Mouse (Mus musculus) CH12.LX (cell line): ENCODE measurements around the gene Coro7. TPM values are rescaled to one million over a fixed set of nuclear protein-coding genes. Genes with fewer than 3 reads are reported as not detected.

Experiments used
- DNase-seq: peaks from one replicate; pipeline ENCODE4 v3.0.0-alpha.2; 2013; ENCODE audit errors: extremely low read depth
- H3K27ac ChIP-seq: 2 replicates; pipeline ENCODE4 v1.5.1; 2012; ENCODE audit warnings: low read depth, mild to moderate bottlenecking, control low read depth, moderate library complexity; ENCODE audit not compliant: insufficient read depth
- H3K27me3 ChIP-seq: replicated peaks from 2 replicates; pipeline ENCODE3; 2012; ENCODE audit warnings: inconsistent platforms
- H3K36me3 ChIP-seq, 2 experiments: replicated peaks in 1 of 2; 2 replicates each; pipeline versions ENCODE3 to v1.6.1; 2012; ENCODE audit warnings: inconsistent platforms in 1 of 2, low read length in 1 of 2, mild to moderate bottlenecking in 1 of 2, mixed read lengths in 1 of 2, moderate library complexity in 1 of 2; ENCODE audit not compliant: control insufficient read depth in 1 of 2, insufficient read depth in 1 of 2
- H3K4me1 ChIP-seq, 2 experiments: 2 replicates each; pipeline ENCODE4 v1.6.1; 2012; ENCODE audit warnings: inconsistent platforms in 1 of 2, moderate library complexity in 1 of 2; ENCODE audit not compliant: insufficient read depth in 2 of 2, control insufficient read depth in 1 of 2
- H3K4me2 ChIP-seq: 2 replicates; pipeline ENCODE4 v1.6.1; 2012; ENCODE audit warnings: low read depth, mild to moderate bottlenecking, control low read depth; ENCODE audit not compliant: poor library complexity, insufficient read depth, severe bottlenecking
- H3K4me3 ChIP-seq, 3 experiments: fragments of 150-350 bp in 1 of 3; sonication (generic) in 1 of 3; replicated peaks in 1 of 3; 2 replicates each; pipeline versions ENCODE3 to v1.5.1; 2011 to 2012; ENCODE audit warnings: low read depth in 2 of 3, low read length in 2 of 3, mild to moderate bottlenecking in 2 of 3, moderate library complexity in 2 of 3, control low read depth in 1 of 3, improper control_type of control experiment in 1 of 3, inconsistent platforms in 1 of 3, mixed read lengths in 1 of 3; ENCODE audit not compliant: poor library complexity in 1 of 3
- H3K79me2 ChIP-seq: replicated peaks from 2 replicates; pipeline ENCODE4 v1.6.1; 2012; ENCODE audit warnings: mild to moderate bottlenecking, moderate library complexity; ENCODE audit not compliant: control insufficient read depth, poor library complexity, insufficient read depth, severe bottlenecking; ENCODE audit errors: extremely low read depth
- H3K9ac ChIP-seq: 2 replicates; pipeline ENCODE4 v1.6.1; 2012; ENCODE audit warnings: low read depth, mild to moderate bottlenecking, control low read depth, moderate library complexity; ENCODE audit not compliant: insufficient read depth
- H3K9me3 ChIP-seq: replicated peaks from 2 replicates; pipeline ENCODE3; 2012; ENCODE audit warnings: low read length, inconsistent platforms, mixed read lengths
- BHLHE40 ChIP-seq: IDR thresholded peaks from 2 replicates; pipeline ENCODE4 v1.6.1; 2011; ENCODE audit warnings: mild to moderate bottlenecking, low read depth, low read length, improper control_type of control experiment
- CHD1 ChIP-seq: IDR thresholded peaks from 2 replicates; pipeline ENCODE4 v1.6.1; 2012; ENCODE audit warnings: low read depth, low read length, improper control_type of control experiment, inconsistent platforms
- CHD2 ChIP-seq: IDR thresholded peaks from 2 replicates; pipeline ENCODE4 v1.6.1; 2011; ENCODE audit warnings: low read length, improper control_type of control experiment
- E2F4 ChIP-seq: IDR thresholded peaks from 2 replicates; pipeline ENCODE4 v1.6.1; 2011; ENCODE audit warnings: low read depth, low read length, improper control_type of control experiment; ENCODE audit not compliant: insufficient replicate concordance
- EP300 ChIP-seq: IDR thresholded peaks from 2 replicates; pipeline ENCODE4 v1.6.1; 2011; ENCODE audit warnings: low read length, improper control_type of control experiment
- HCFC1 ChIP-seq: IDR thresholded peaks from 2 replicates; pipeline ENCODE4 v1.6.1; 2012; ENCODE audit warnings: low read depth, mild to moderate bottlenecking, inconsistent platforms, low read length, improper control_type of control experiment
- JUND ChIP-seq: conservative IDR thresholded peaks from 2 replicates; pipeline ENCODE4 v1.6.1; 2011; ENCODE audit warnings: low read depth, low read length, improper control_type of control experiment
- KAT2A ChIP-seq: IDR thresholded peaks from 2 replicates; pipeline ENCODE4 v1.6.1; 2012; ENCODE audit warnings: low read length, improper control_type of control experiment, inconsistent platforms; ENCODE audit not compliant: insufficient replicate concordance
- MAFK ChIP-seq: IDR thresholded peaks from 2 replicates; pipeline ENCODE4 v1.6.1; 2011; ENCODE audit warnings: low read length, improper control_type of control experiment; ENCODE audit not compliant: insufficient replicate concordance
- MAX ChIP-seq: IDR thresholded peaks from 2 replicates; pipeline ENCODE4 v1.6.1; 2011; ENCODE audit warnings: low read length, improper control_type of control experiment
- MAZ ChIP-seq: IDR thresholded peaks from 2 replicates; pipeline ENCODE4 v1.6.1; 2012; ENCODE audit warnings: low read depth, mild to moderate bottlenecking, inconsistent platforms, low read length, improper control_type of control experiment, moderate library complexity
- MEF2A ChIP-seq: IDR thresholded peaks from 2 replicates; pipeline ENCODE4 v1.6.1; 2014; ENCODE audit warnings: low read depth, mild to moderate bottlenecking, inconsistent platforms, low read length, improper control_type of control experiment, borderline replicate concordance
- MYC ChIP-seq: IDR thresholded peaks from 2 replicates; pipeline ENCODE4 v1.6.1; 2011; ENCODE audit warnings: low read depth, mild to moderate bottlenecking, improper control_type of control experiment, low read length
- NELFE ChIP-seq: IDR thresholded peaks from 2 replicates; pipeline ENCODE4 v1.6.1; 2011; ENCODE audit warnings: low read depth, low read length, improper control_type of control experiment
- NRF1 ChIP-seq: IDR thresholded peaks from 2 replicates; pipeline ENCODE4 v1.6.1; 2014; ENCODE audit warnings: low read depth, mild to moderate bottlenecking, inconsistent platforms, low read length, improper control_type of control experiment, moderate library complexity
- PAX5 ChIP-seq: IDR thresholded peaks from 2 replicates; pipeline ENCODE4 v1.6.1; 2012; ENCODE audit warnings: low read length, inconsistent platforms, mixed read lengths
- POLR2A ChIP-seq: IDR thresholded peaks from 2 replicates; pipeline ENCODE4 v1.6.1; 2011; ENCODE audit warnings: low read depth, mild to moderate bottlenecking, improper control_type of control experiment, low read length
- POLR2AphosphoS2 ChIP-seq: IDR thresholded peaks from 2 replicates; pipeline ENCODE4 v1.6.1; 2011; ENCODE audit warnings: low read depth, low read length, improper control_type of control experiment
- RAD21 ChIP-seq: IDR thresholded peaks from 2 replicates; pipeline ENCODE4 v1.6.1; 2011; ENCODE audit warnings: low read depth, mild to moderate bottlenecking, low read length, improper control_type of control experiment, moderate library complexity
- RCOR1 ChIP-seq: conservative IDR thresholded peaks from 2 replicates; pipeline ENCODE4 v1.6.1; 2012; ENCODE audit warnings: low read depth, mild to moderate bottlenecking, inconsistent platforms, low read length, improper control_type of control experiment
- SIN3A ChIP-seq: IDR thresholded peaks from 2 replicates; pipeline ENCODE4 v1.6.1; 2012; ENCODE audit warnings: low read length, improper control_type of control experiment, inconsistent platforms
- SMC3 ChIP-seq: IDR thresholded peaks from 2 replicates; pipeline ENCODE4 v1.6.1; 2011; ENCODE audit warnings: low read depth, low read length, improper control_type of control experiment
- TCF12 ChIP-seq: IDR thresholded peaks from 2 replicates; pipeline ENCODE4 v1.6.1; 2014; ENCODE audit warnings: low read depth, mild to moderate bottlenecking, inconsistent platforms, low read length, improper control_type of control experiment
- UBTF ChIP-seq: IDR thresholded peaks from 2 replicates; pipeline ENCODE4 v1.6.1; 2012; ENCODE audit warnings: low read depth, mild to moderate bottlenecking, inconsistent platforms, low read length, improper control_type of control experiment, moderate library complexity
- USF2 ChIP-seq: conservative IDR thresholded peaks from 2 replicates; pipeline ENCODE4 v1.6.1; 2011; ENCODE audit warnings: low read depth, low read length, improper control_type of control experiment
- ZC3H11A ChIP-seq: IDR thresholded peaks from 2 replicates; pipeline ENCODE4 v1.6.1; 2012; ENCODE audit warnings: low read depth, mild to moderate bottlenecking, inconsistent platforms, low read length, improper control_type of control experiment
- ZMIZ1 ChIP-seq: IDR thresholded peaks from 2 replicates; pipeline ENCODE4 v1.6.1; 2012; ENCODE audit warnings: low read depth, mild to moderate bottlenecking, inconsistent platforms, low read length, improper control_type of control experiment
- ZNF384 ChIP-seq: IDR thresholded peaks from 2 replicates; pipeline ENCODE4 v1.6.1; 2012; ENCODE audit warnings: low read depth, low read length, improper control_type of control experiment, inconsistent platforms
- dilution Hi-C: fragments of 300-500 bp; cut with MboI; formaldehyde crosslinking; loops from 2 replicates; pipeline ENCODE4 v1.14.3; 2020; ENCODE audit warnings: low sequenced_read_pairs; ENCODE audit not compliant: extremely low pct_unique_long_range_greater_than_20kb, extremely low pct_ligation_motif_present
- in situ Hi-C: fragments of 300-500 bp; cut with MboI; formaldehyde crosslinking; loops from 3 replicates; pipeline ENCODE4 v1.14.3; 2019; ENCODE audit warnings: low sequenced_read_pairs, low pct_ligation_motif_present, low pct_unique_long_range_greater_than_20kb, mixed read lengths
- polyA plus RNA-seq: library from polyadenylated mRNA; unstranded; fragments of >175 nt; gene quantifications from 2 replicates; pipeline ENCODE4 v1.2.1, GENCODE M21; 2012; ENCODE audit warnings: low read depth; ENCODE audit not compliant: insufficient read length
- total RNA-seq, 2 experiments: library from RNA; depleted of rRNA; stranded (reverse); fragments of 300-350 nt in 1 of 2; fragments of >200 nt in 1 of 2; gene quantifications; 2 replicates each; pipeline ENCODE4 v1.2.3; 2012 to 2014

Coro7 gene
- total and polyA plus RNA-seq, 3 experiments, result 5.7 to 40.2 (median 20.0) TPM

DNA sequence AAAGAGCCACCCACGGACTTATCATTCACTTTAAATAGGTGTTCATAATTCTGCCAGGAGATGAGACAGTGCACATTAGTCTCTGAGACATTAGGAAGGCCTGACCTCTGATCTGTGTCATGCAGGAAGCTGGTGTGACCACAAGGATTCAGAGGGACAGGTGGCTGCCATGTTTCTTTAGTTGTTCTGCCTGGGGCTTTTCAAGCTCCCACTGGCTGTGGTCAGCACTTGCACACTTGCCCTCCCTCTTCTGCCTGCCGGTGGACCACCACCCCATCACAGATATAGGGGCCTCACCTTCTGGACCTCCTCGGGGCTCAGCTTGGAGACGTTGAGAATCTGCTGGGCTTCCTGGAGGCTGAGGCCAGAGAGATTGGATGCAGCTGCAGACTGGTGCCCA lies 62.7 kb downstream of the Coro7 start:
- no peak for DNase-seq
- TF ChIP-seq RAD21 (no peak), SIN3A (no peak), MAX (no peak), CHD1 (no peak), ZMIZ1 (no peak), KAT2A (no peak), ZC3H11A (no peak), SMC3 (no peak), MYC (no peak), TCF12 (no peak), EP300 (no peak), MEF2A (no peak), CHD2 (no peak), NELFE (no peak), POLR2A (no peak)
- dilution Hi-C loops (no loop called here), in situ Hi-C loops (no loop called here)
- H3K4me2 ChIP-seq, result no peak overlapping the region
- peaks cover 0 to 10% of the 10 kb centered on the region in 2 experiments; a peak in 1 of 4 replicates for H3K4me1 ChIP-seq
- H3K4me3 ChIP-seq, result no peak overlapping the region
- peaks cover 22% of the 10 kb centered on the region for H3K79me2 ChIP-seq
- H3K36me3 ChIP-seq, result peaks cover 47 to 90% of the 10 kb centered on the region in 2 experiments
- no peak overlapping the region for H3K9ac ChIP-seq
- H3K9me3 ChIP-seq, result no peaks in the 10 kb centered on the region
- no peak overlapping the region for H3K27ac ChIP-seq
- no peaks in the 10 kb centered on the region for H3K27me3 ChIP-seq

DNA sequence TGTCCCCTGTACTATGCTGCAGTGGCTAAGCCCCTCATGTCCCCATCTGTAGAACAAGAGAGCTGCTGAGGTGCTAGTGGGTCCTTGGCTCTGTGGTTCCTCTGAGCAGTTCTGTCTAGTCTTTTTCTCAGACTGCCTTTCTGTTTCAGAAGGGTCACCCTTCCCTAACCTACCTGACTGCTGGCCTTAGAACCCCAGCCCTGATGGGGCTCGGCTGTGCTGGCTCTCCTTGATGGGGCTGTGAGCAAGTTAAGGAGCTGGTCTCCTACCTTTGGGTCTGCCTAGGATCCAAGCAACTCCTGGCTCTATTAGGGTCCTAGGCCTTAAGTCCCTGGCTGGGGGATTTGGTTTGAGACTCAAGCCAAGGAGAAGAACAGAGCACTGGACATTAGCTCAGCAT lies 64.3 kb downstream of the Coro7 start:
- H3K36me3 ChIP-seq, result peaks cover 55 to 87% of the 10 kb centered on the region in 2 experiments
- H3K4me1 ChIP-seq, result 0 out of 4 replicates have a peak, but pooled peaks cover 0 to 5% of the 10 kb centered on the region in 2 experiments
- in situ Hi-C loops (no loop called here), dilution Hi-C loops (no loop called here)
- no peak overlapping the region for H3K9ac ChIP-seq
- H3K27me3 ChIP-seq, result no peaks in the 10 kb centered on the region
- H3K4me3 ChIP-seq, result no peak overlapping the region
- H3K27ac ChIP-seq, result no peak overlapping the region
- no peaks in the 10 kb centered on the region for H3K9me3 ChIP-seq
- TF ChIP-seq UBTF, result no peak
- no peak for TF ChIP-seq ZNF384
- TF ChIP-seq MAFK, result no peak
- no peak for TF ChIP-seq USF2
- no peak for TF ChIP-seq NRF1
- no peak for TF ChIP-seq MAX
- no peak for TF ChIP-seq POLR2AphosphoS2
- TF ChIP-seq BHLHE40, result no peak
- TF ChIP-seq HCFC1, result no peak
- no peak for TF ChIP-seq PAX5
- TF ChIP-seq E2F4, result no peak
- no peak for TF ChIP-seq MAZ
- TF ChIP-seq JUND, result no peak
- no peak for TF ChIP-seq KAT2A
- TF ChIP-seq RCOR1, result no peak
- TF ChIP-seq, all 38 proteins: peak for 0
- Histone ChIP-seq H3K79me2 (peaks cover 16% of the 10 kb centered on the region), H3K4me2 (no peak overlapping the region)
- no peak for DNase-seq
